Mouse (Mus musculus) lung, embryonic 14.5 days (tissue): ENCODE results near the gene Ttc38. TPM values are rescaled to one million over a fixed set of nuclear protein-coding genes. Genes with fewer than 3 reads are reported as not detected.

Experiments used
- ATAC-seq: fragments of 200-750 bp; cut with Nextera tagmentation; 2 replicates; pipeline ENCODE4 v1.8.0; 2017; ENCODE audit warnings: mild to moderate bottlenecking, moderate TSS enrichment, moderate library complexity; ENCODE audit not compliant: insufficient read depth
- DNase-seq: peaks from one replicate; pipeline ENCODE4 v3.0.0-alpha.2; 2015
- H3K27ac ChIP-seq: fragments of 300-500 bp; sonication (generic); 2 replicates; pipeline ENCODE4 v1.5.1; 2014; ENCODE audit warnings: low read depth, mild to moderate bottlenecking, moderate library complexity
- H3K27me3 ChIP-seq: fragments of 300-500 bp; sonication (generic); 2 replicates; pipeline ENCODE4 v1.6.1; 2014; ENCODE audit warnings: low read length, control low read depth; ENCODE audit not compliant: insufficient read depth
- H3K36me3 ChIP-seq: fragments of 300-500 bp; sonication (generic); 2 replicates; pipeline ENCODE4 v1.6.1; 2014; ENCODE audit warnings: control low read depth; ENCODE audit not compliant: insufficient read depth
- H3K4me1 ChIP-seq: fragments of 300-500 bp; sonication (generic); 2 replicates; pipeline ENCODE4 v1.6.1; 2014; ENCODE audit warnings: antibody characterized with exemption, control low read depth; ENCODE audit not compliant: insufficient read depth
- H3K4me2 ChIP-seq: fragments of 300-500 bp; sonication (generic); 2 replicates; pipeline ENCODE4 v1.6.1; 2014; ENCODE audit warnings: mild to moderate bottlenecking
- H3K4me3 ChIP-seq: fragments of 300-500 bp; sonication (generic); 2 replicates; pipeline ENCODE4 v1.5.1; 2014; ENCODE audit warnings: low read depth, low read length
- H3K9ac ChIP-seq: fragments of 300-500 bp; sonication (generic); 2 replicates; pipeline ENCODE4 v1.6.1; 2014
- H3K9me3 ChIP-seq: fragments of 300-500 bp; sonication (generic); 2 replicates; pipeline ENCODE4 v1.6.1; 2016; ENCODE audit warnings: low read depth, low read length, control low read depth
- CTCF ChIP-seq: IDR thresholded peaks from 2 replicates; pipeline ENCODE4 v1.5.1; 2016; ENCODE audit warnings: antibody characterized with exemption, low read depth
- WGBS: fragments of 180-500 bp; shearing (Covaris S2); extraction: QIAGEN DNeasy Blood & Tissue Kit; methylation state at CpG from one replicate; pipeline ENCODE4 v1.1.7; 2014; 5-methylcytosine and 5-hydroxymethylcytosine counted together
- polyA plus RNA-seq: library from polyadenylated mRNA; unstranded; fragments of >200 nt; fragmentation: Nextera tagmentation; extraction: Ambion mirVana; gene quantifications from 2 replicates; pipeline ENCODE4 v1.2.1, GENCODE M21; 2014

Ttc38 gene
- polyA plus RNA-seq, 1 experiment from 2014 or later: 3.4 TPM

DNA sequence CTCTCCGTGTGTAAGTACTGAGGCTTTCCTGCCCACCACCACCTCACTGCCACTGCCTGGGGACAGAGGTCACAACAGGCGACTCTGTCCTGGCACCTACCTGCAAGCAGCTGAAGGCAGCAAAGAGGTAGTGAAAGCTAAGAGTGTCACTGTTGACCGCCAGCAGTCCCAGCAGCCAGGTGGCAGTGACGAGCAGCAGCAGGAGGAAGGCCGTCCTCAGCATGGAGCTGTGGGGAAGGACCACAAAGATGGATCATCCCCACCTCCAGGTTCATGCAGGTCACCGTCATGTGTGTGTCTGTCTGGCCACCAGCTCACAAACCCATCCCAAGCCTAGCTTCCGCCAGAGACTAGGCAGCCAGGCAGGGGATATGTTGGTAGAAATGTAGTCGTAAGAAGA is 71.7 kb downstream of the Ttc38 start:
- no peak for ATAC-seq
- WGBS: 54% methylated on average over 8 of the region's 8 CpGs
- H3K9me3 ChIP-seq: no peaks in the 10 kb centered on the region
- H3K27ac ChIP-seq: no peak overlapping the region
- H3K4me3 ChIP-seq: no peak overlapping the region
- peaks cover 29% of the 10 kb centered on the region for H3K36me3 ChIP-seq
- H3K9ac ChIP-seq: no peak overlapping the region
- no peaks in the 10 kb centered on the region for H3K4me1 ChIP-seq
- no peak for DNase-seq
- H3K4me2 ChIP-seq: no peak overlapping the region
- no peaks in the 10 kb centered on the region for H3K27me3 ChIP-seq
- TF ChIP-seq CTCF: peak; percentile 70

Other genes starting within 250 kb of the Ttc38 start
- 65.7 and 77.0 TPM in 2 replicates for gene Wnt7b, start 249.8 kb upstream of the Ttc38 start, polyA plus RNA-seq
- gene Ppara, start 97.3 kb upstream of the Ttc38 start, polyA plus RNA-seq: 2.7 and 3.3 TPM in 2 replicates
- gene Cdpf1, start 20.6 kb upstream of the Ttc38 start, polyA plus RNA-seq: 26.8 and 31.2 TPM in 2 replicates
- gene Pkdrej, start 10.6 kb upstream of the Ttc38 start, polyA plus RNA-seq: 0.20 and 0.24 TPM in 2 replicates
- gene Gtse1, start 27.4 kb downstream of the Ttc38 start, polyA plus RNA-seq: 35.4 and 36.2 TPM in 2 replicates
- gene Trmu, start 47.0 kb downstream of the Ttc38 start, polyA plus RNA-seq: 30.2 and 36.9 TPM in 2 replicates
- gene Celsr1, start 201.5 kb downstream of the Ttc38 start, polyA plus RNA-seq: 9.0 and 9.9 TPM in 2 replicates
- 8.6 and 9.8 TPM in 2 replicates for gene Gramd4, start 225.4 kb downstream of the Ttc38 start, polyA plus RNA-seq